Mouse (Mus musculus): ENCODE data around the gene Bbip1.

GRCm38 (mm10) chr19:53892061-53892460, 52.4 kb downstream of the Bbip1 start, which contains the start of gene Pdcd4:
- no peak for TF ChIP-seq CTCF (IDR thresholded peaks at IDR 0.05; ENCODE audit: low read depth)
- TF ChIP-seq EP300 (optimal IDR thresholded peaks at IDR 0.05) = no peak

Data from stomach, postnatal 0 days (tissue).